8 mouse cellular contexts compared by ENCODE assay signal in genomic region chrX:73053860-73054563, GRCm38 (mm10). TPM values are rescaled to one million over a fixed set of nuclear protein-coding genes. Genes with fewer than 3 reads are reported as not detected.
DNase-seq lines count a peak whose midpoint lies in the region; ATAC-seq lines count a peak whose summit lies in the region.

No protein-coding gene starts in this region.

- H3K27me3 ChIP-seq in hindbrain, embryonic 15.5 days: no peaks in the 10 kb centered on the region

- peak; percentile 98 for ATAC-seq in hindbrain, embryonic 15.5 days (ENCODE audit: low FRiP score, low read depth)

- no peak overlapping the region for H3K9ac ChIP-seq in hindbrain, embryonic 15.5 days

- peak overlapping the region; percentile 62; the same call in 1 of the 2 replicates for H3K27ac ChIP-seq in hindbrain, embryonic 15.5 days (replicated peaks)

- peak; percentile 85 for DNase-seq in T-cell, adult 2 months (ENCODE audit: low spot score)
- DNase-seq in cerebellum, postnatal 36 days: peak; percentile 93 to 98
- DNase-seq in gastrocnemius, adult 18-20 months (ENCODE audit: low spot score): peak; percentile 92
- peak; percentile 88 to 91 for DNase-seq in layer of hippocampus, postnatal 36 days
- DNase-seq in lung, postnatal 25 days (ENCODE audit: low spot score): peak; percentile 92
- DNase-seq in retina, embryonic 14.5 days (ENCODE audit: low spot score): peak; percentile 96
- DNase-seq in thymus, postnatal 36 days: peak; percentile 84 to 85

- H3K9me3 ChIP-seq in hindbrain, embryonic 15.5 days: no peaks in the 10 kb centered on the region

- no peaks in the 10 kb centered on the region for H3K4me1 ChIP-seq in hindbrain, embryonic 15.5 days (replicated peaks)

- H3K36me3 ChIP-seq in hindbrain, embryonic 15.5 days: no peaks in the 10 kb centered on the region

- H3K4me3 ChIP-seq in hindbrain, embryonic 15.5 days: 0 out of 2 replicates have a peak overlapping the region, but pooled peaks have one; percentile 5

- H3K4me2 ChIP-seq in hindbrain, embryonic 15.5 days: peak overlapping the region; percentile 32

- WGBS in hindbrain, embryonic 15.5 days: 20% methylated on average over 14 of the region's 14 CpGs

RNA-seq across cellular contexts. Expression of gene Pnma3, which starts 10.6 kb away (rescaled TPM):
- total RNA-seq in gastrocnemius, adult 18-20 months (2021): not detected
- polyA plus RNA-seq in hindbrain, embryonic 15.5 days (2015; fragmentation: Nextera tagmentation; extraction: Ambion mirVana): 4.2 and 5.0 TPM in 2 replicates
- 10 to 100 TPM; 19.4 to 20.1 TPM for total RNA-seq in layer of hippocampus, postnatal 36 days (2021)

RNA-seq across cellular contexts. Expression of gene Pnma5, which starts 17.1 kb away (rescaled TPM):
- total RNA-seq in gastrocnemius, adult 18-20 months (2021): under 1 TPM in 1 of 2 experiments, not detected in 1; 0.14 TPM
- 0.08 and 0.17 TPM in 2 replicates for polyA plus RNA-seq in hindbrain, embryonic 15.5 days (2015; fragmentation: Nextera tagmentation; extraction: Ambion mirVana)
- total RNA-seq in layer of hippocampus, postnatal 36 days (2021): under 1 TPM; 0.25 to 0.38 TPM

RNA-seq across cellular contexts. Expression of gene Xlr4a, which starts 28.3 kb away (rescaled TPM):
- total RNA-seq in gastrocnemius, adult 18-20 months (2021): not detected
- 0.68 and 0.74 TPM in 2 replicates for polyA plus RNA-seq in hindbrain, embryonic 15.5 days (2015; fragmentation: Nextera tagmentation; extraction: Ambion mirVana)
- total RNA-seq in layer of hippocampus, postnatal 36 days (2021): 1 to 10 TPM in 1 of 2 experiments, not detected in 1; 1.6 TPM

RNA-seq across cellular contexts. Expression of gene Xlr3a, which starts 42.9 kb away (rescaled TPM):
- under 1 TPM; 0.36 to 0.53 TPM for total RNA-seq in gastrocnemius, adult 18-20 months (2021)
- 4.3 and 5.7 TPM in 2 replicates for polyA plus RNA-seq in hindbrain, embryonic 15.5 days (2015; fragmentation: Nextera tagmentation; extraction: Ambion mirVana)
- 1 to 10 TPM; 2.2 to 2.7 TPM for total RNA-seq in layer of hippocampus, postnatal 36 days (2021)

Comparison
In these comparisons a context has a peak if more than half of its experiments do, and no peak if none do; other contexts are left out.
1. Peak in every context shown above with its lines: DNase-seq, ATAC-seq, H3K4me3 ChIP-seq and H3K27ac ChIP-seq.
2. RNA of gene Pnma3, which starts 10.6 kb away (total RNA-seq): 19.4 to 20.1 TPM in layer of hippocampus, postnatal 36 days; not detected in gastrocnemius, adult 18-20 months; every median in the first group is over 10 times any median in the second.